Mouse (Mus musculus): ENCODE measurements at regions not wholly inside any gene's neighbourhood (a gene's known extent, or its start where the extent isn't known, plus 50 kb on each side); places are given as distances from the start of the nearest gene placed in this dataset.

GRCm38 (mm10) chr12:73446148-73446547, 100.0 kb downstream of the Tmem30b start:
- TF ChIP-seq EP300 (IDR thresholded peaks at IDR 0.05; ENCODE audit: insufficient read depth, low read depth, low read length) = no peak
- no peak for TF ChIP-seq CTCF (IDR thresholded peaks at IDR 0.05)
- TF ChIP-seq POLR2A (IDR thresholded peaks at IDR 0.05; ENCODE audit: insufficient read depth, low read depth, low read length) = no peak
- WGBS = 74% methylated on average over 7 of the region's 7 CpGs
- H3K27ac ChIP-seq = no peak overlapping the region
- no peak overlapping the region for H3K9ac ChIP-seq (ENCODE audit: low read depth, low read length)
- no peak for DNase-seq
- H3K4me3 ChIP-seq = no peak overlapping the region
- H3K79me2 ChIP-seq (replicated peaks; ENCODE audit: control insufficient read depth, insufficient read depth, low read length) = no peaks in the 10 kb centered on the region
- H3K27me3 ChIP-seq (ENCODE audit: control insufficient read depth, insufficient read depth, low read length) = no peaks in the 10 kb centered on the region
- H3K4me1 ChIP-seq (ENCODE audit: control insufficient read depth, insufficient read depth, low read length) = no peaks in the 10 kb centered on the region
- intact Hi-C loops (cut with DNase I) = no loop called here
- no peaks in the 10 kb centered on the region for H3K36me3 ChIP-seq (ENCODE audit: control insufficient read depth, insufficient read depth, low read length)

GRCm38 (mm10) chr12:73445562-73445961, 100.6 kb downstream of the Tmem30b start:
- Histone ChIP-seq H3K27me3 (ENCODE audit: control insufficient read depth, insufficient read depth, low read length) (no peaks in the 10 kb centered on the region), H3K4me3 (no peak overlapping the region), H3K27ac (no peak overlapping the region), H3K79me2 (replicated peaks; ENCODE audit: control insufficient read depth, insufficient read depth, low read length) (no peaks in the 10 kb centered on the region), H3K4me1 (ENCODE audit: control insufficient read depth, insufficient read depth, low read length) (no peaks in the 10 kb centered on the region), H3K36me3 (ENCODE audit: control insufficient read depth, insufficient read depth, low read length) (no peaks in the 10 kb centered on the region), H3K9ac (ENCODE audit: low read depth, low read length) (no peak overlapping the region)
- no peak for TF ChIP-seq EP300 (IDR thresholded peaks at IDR 0.05; ENCODE audit: insufficient read depth, low read depth, low read length)
- no peak for TF ChIP-seq POLR2A (IDR thresholded peaks at IDR 0.05; ENCODE audit: insufficient read depth, low read depth, low read length)
- no peak for TF ChIP-seq CTCF (IDR thresholded peaks at IDR 0.05)
- WGBS = 87% methylated on average over 10 of the region's 10 CpGs
- DNase-seq = no peak
- intact Hi-C loops (cut with DNase I) = no loop called here

GRCm38 (mm10) chr12:73445128-73445527, 101.1 kb downstream of the Tmem30b start:
- Histone ChIP-seq H3K9ac (ENCODE audit: low read depth, low read length) (no peak overlapping the region), H3K4me1 (ENCODE audit: control insufficient read depth, insufficient read depth, low read length) (no peaks in the 10 kb centered on the region), H3K27ac (no peak overlapping the region), H3K36me3 (ENCODE audit: control insufficient read depth, insufficient read depth, low read length) (no peaks in the 10 kb centered on the region), H3K4me3 (no peak overlapping the region), H3K79me2 (replicated peaks; ENCODE audit: control insufficient read depth, insufficient read depth, low read length) (no peaks in the 10 kb centered on the region), H3K27me3 (ENCODE audit: control insufficient read depth, insufficient read depth, low read length) (no peaks in the 10 kb centered on the region)
- no peak for DNase-seq
- intact Hi-C loops (cut with DNase I) = no loop called here
- TF ChIP-seq POLR2A (IDR thresholded peaks at IDR 0.05; ENCODE audit: insufficient read depth, low read depth, low read length) = no peak
- 52% methylated on average over 10 of the region's 10 CpGs for WGBS

- Histone ChIP-seq H3K79me2 (replicated peaks; ENCODE audit: control insufficient read depth, insufficient read depth, low read length) (no peaks in the 10 kb centered on the region), H3K4me3 (no peak overlapping the region), H3K27ac (no peak overlapping the region), H3K9ac (ENCODE audit: low read depth, low read length) (no peak overlapping the region), H3K27me3 (ENCODE audit: control insufficient read depth, insufficient read depth, low read length) (no peaks in the 10 kb centered on the region), H3K36me3 (ENCODE audit: control insufficient read depth, insufficient read depth, low read length) (no peaks in the 10 kb centered on the region), H3K4me1 (ENCODE audit: control insufficient read depth, insufficient read depth, low read length) (no peaks in the 10 kb centered on the region)
- 73% methylated on average over 1 of the region's 1 CpGs for WGBS
- intact Hi-C loops (cut with DNase I) = no loop called here
- TF ChIP-seq EP300 (IDR thresholded peaks at IDR 0.05; ENCODE audit: insufficient read depth, low read depth, low read length) = no peak
- TF ChIP-seq CTCF (IDR thresholded peaks at IDR 0.05) = no peak
- TF ChIP-seq POLR2A (IDR thresholded peaks at IDR 0.05; ENCODE audit: insufficient read depth, low read depth, low read length) = no peak
- DNase-seq = no peak
These were observed 104.9 kb downstream of the Tmem30b start for GRCm38 (mm10) chr12:73441326-73441725.

GRCm38 (mm10) chr12:73434684-73435083, 111.5 kb downstream of the Tmem30b start:
- Histone ChIP-seq H3K79me2 (replicated peaks; ENCODE audit: control insufficient read depth, insufficient read depth, low read length) (no peaks in the 10 kb centered on the region), H3K4me1 (ENCODE audit: control insufficient read depth, insufficient read depth, low read length) (no peaks in the 10 kb centered on the region), H3K9ac (ENCODE audit: low read depth, low read length) (no peak overlapping the region), H3K4me3 (no peak overlapping the region), H3K27me3 (ENCODE audit: control insufficient read depth, insufficient read depth, low read length) (no peaks in the 10 kb centered on the region), H3K36me3 (ENCODE audit: control insufficient read depth, insufficient read depth, low read length) (no peaks in the 10 kb centered on the region), H3K27ac (no peak overlapping the region)
- TF ChIP-seq EP300 (IDR thresholded peaks at IDR 0.05; ENCODE audit: insufficient read depth, low read depth, low read length) (no peak), CTCF (IDR thresholded peaks at IDR 0.05) (no peak), POLR2A (IDR thresholded peaks at IDR 0.05; ENCODE audit: insufficient read depth, low read depth, low read length) (no peak)
- intact Hi-C loops (cut with DNase I) = no loop called here
- WGBS = 62% methylated on average over 10 of the region's 10 CpGs
- no peak for DNase-seq

GRCm38 (mm10) chr12:73432546-73432945, 113.6 kb downstream of the Tmem30b start:
- WGBS = 54% methylated on average over 5 of the region's 5 CpGs
- no peak overlapping the region for H3K4me3 ChIP-seq
- no peak for TF ChIP-seq EP300 (IDR thresholded peaks at IDR 0.05; ENCODE audit: insufficient read depth, low read depth, low read length)
- no peak for TF ChIP-seq POLR2A (IDR thresholded peaks at IDR 0.05; ENCODE audit: insufficient read depth, low read depth, low read length)
- TF ChIP-seq CTCF (IDR thresholded peaks at IDR 0.05) = no peak

More at GRCm38 (mm10) chr12:73432546-73432945, 113.6 kb downstream of the Tmem30b start:
- intact Hi-C loops (cut with DNase I) = no loop called here
- no peak for DNase-seq
- Histone ChIP-seq H3K79me2 (replicated peaks; ENCODE audit: control insufficient read depth, insufficient read depth, low read length) (no peaks in the 10 kb centered on the region), H3K4me1 (ENCODE audit: control insufficient read depth, insufficient read depth, low read length) (no peaks in the 10 kb centered on the region), H3K27ac (no peak overlapping the region), H3K27me3 (ENCODE audit: control insufficient read depth, insufficient read depth, low read length) (no peaks in the 10 kb centered on the region), H3K36me3 (ENCODE audit: control insufficient read depth, insufficient read depth, low read length) (no peaks in the 10 kb centered on the region), H3K9ac (ENCODE audit: low read depth, low read length) (no peak overlapping the region)
